Comparison of ENCODE assay signal across 25 mouse cellular contexts in the genomic region with DNA sequence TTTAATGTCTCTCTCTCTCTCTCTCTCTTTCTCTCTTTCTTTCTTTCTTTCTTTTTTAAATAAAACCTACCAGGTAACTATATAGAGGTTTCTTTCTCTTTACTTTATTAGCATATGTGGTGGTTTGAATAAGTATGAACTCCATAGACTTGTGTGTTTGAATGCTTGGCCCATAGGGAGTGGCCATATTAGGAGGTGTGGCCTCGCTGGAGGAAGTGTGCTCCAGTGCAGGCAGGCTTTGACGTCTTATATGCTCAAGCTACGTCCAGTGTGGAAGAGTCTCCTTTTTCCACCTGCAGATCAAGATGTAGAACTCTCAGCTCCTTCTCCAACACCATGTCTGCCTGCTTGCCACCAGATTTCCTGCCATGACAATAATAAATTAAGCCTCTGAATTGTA. TPM values are rescaled to one million over a fixed set of nuclear protein-coding genes. Genes with fewer than 3 reads are reported as not detected.
"Had no signal": no experiment of that assay in that cellular context is flagged by ENCODE, and none has a peak within 500 bp of the region (broad histone marks: within the 10 kb centered on the region; RNA-seq: fewer than 3 reads in every experiment).

No protein-coding gene starts in this region.

- H3K27ac ChIP-seq: heart, adult 2 months; heart, embryonic 13.5 days; heart, embryonic 15.5 days; hindbrain, embryonic 12.5 days; hindbrain, embryonic 14.5 days; intestine, embryonic 15.5 days; layer of hippocampus, adult 2 months; left cerebral cortex, adult 2 months; limb, embryonic 10.5 days; limb, embryonic 12.5 days had no signal

- H3K27me3 ChIP-seq: heart, embryonic 15.5 days; hindbrain, embryonic 12.5 days; intestine, embryonic 15.5 days; limb, embryonic 12.5 days had no signal

- H3K9ac ChIP-seq: forebrain, postnatal 0 days; heart, embryonic 13.5 days; heart, embryonic 15.5 days; hindbrain, embryonic 12.5 days; hindbrain, embryonic 14.5 days; intestine, embryonic 15.5 days; limb, embryonic 12.5 days had no signal

- DNase-seq: forebrain, postnatal 0 days; gastrocnemius, postnatal 14 days; gastrocnemius, postnatal 36 days; heart, adult 11 months; heart, adult 2 months; heart, postnatal 14 days; heart, postnatal 36 days; kidney, adult 18-20 months; kidney, adult 8-10 months; kidney, postnatal 10 days; kidney, postnatal 25 days; kidney, postnatal 4 days had no signal

- H3K4me3 ChIP-seq: heart, adult 2 months; heart, embryonic 13.5 days; heart, embryonic 15.5 days; hindbrain, embryonic 12.5 days; intestine, embryonic 15.5 days; layer of hippocampus, adult 2 months; left cerebral cortex, adult 2 months; limb, embryonic 10.5 days; limb, embryonic 12.5 days had no signal

- ATAC-seq: forebrain, postnatal 0 days; hindbrain, embryonic 16.5 days; inflammation-experienced regulatory T-cells, adult 6 months; intestine, embryonic 15.5 days; intestine, postnatal 0 days had no signal

- H3K4me1 ChIP-seq: hindbrain, embryonic 12.5 days had no signal

- H3K4me2 ChIP-seq: heart, embryonic 11.5 days; heart, embryonic 13.5 days; heart, embryonic 15.5 days; hindbrain, embryonic 12.5 days; hindbrain, embryonic 14.5 days; intestine, embryonic 15.5 days; limb, embryonic 12.5 days had no signal

- H3K9me3 ChIP-seq: heart, embryonic 13.5 days; heart, embryonic 15.5 days; hindbrain, embryonic 12.5 days; intestine, embryonic 15.5 days; limb, embryonic 10.5 days; limb, embryonic 12.5 days had no signal

- H3K36me3 ChIP-seq: heart, embryonic 13.5 days; heart, embryonic 15.5 days; hindbrain, embryonic 12.5 days; intestine, embryonic 15.5 days; limb, embryonic 10.5 days; limb, embryonic 12.5 days had no signal

RNA-seq across cellular contexts. Expression of gene Loxl3, which starts 14.9 kb away (rescaled TPM):
- polyA plus RNA-seq: inflammation-experienced regulatory T-cells, adult 6 months had no signal
